Mouse (Mus musculus): Measurements from ENCODE around the gene Snph. TPM values are rescaled to one million over a fixed set of nuclear protein-coding genes. Genes with fewer than 3 reads are reported as not detected.
A peak's percentile ranks its signal among the peaks of the same experiment; 100 is the strongest.

Gene Snph
- total RNA-seq, 2 experiments from 2014 or later: 293 to 301 TPM

DNA sequence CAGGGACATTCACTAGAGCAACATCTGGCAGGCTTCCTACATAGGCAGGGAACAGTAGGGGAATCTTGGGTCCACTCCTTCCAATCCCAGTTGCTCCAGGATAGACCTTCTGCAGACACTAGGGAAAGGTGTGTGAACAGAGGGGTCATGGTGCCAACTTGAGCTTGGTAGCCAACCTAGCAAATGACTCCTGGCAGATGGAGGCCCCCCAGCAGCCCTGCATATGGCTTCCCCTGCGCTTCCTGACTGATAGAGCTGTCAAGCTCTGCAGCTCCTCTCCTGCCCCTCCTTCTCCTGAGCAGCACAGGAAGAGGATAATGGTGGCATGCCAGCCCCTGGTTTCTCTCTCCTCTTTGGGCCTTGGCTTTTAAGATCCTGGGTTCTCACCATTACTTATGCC lies 24.0 kb downstream of the Snph start:
- intact Hi-C loops (cut with DNase I): no loop called here
- DNase-seq (ENCODE audit: low spot score in 2 of 2): no peak

GRCm38 (mm10) chr2:151605437-151605987 lies 26.9 kb downstream of the Snph start:
- DNase-seq (ENCODE audit: low spot score in 2 of 2): peak; percentile 74 to 92
- intact Hi-C loops (cut with DNase I): no loop called here

- intact Hi-C loops (cut with DNase I): loop anchor here (2.0 kb wide), 1 partner anchor 27 kb away; no protein-coding TSS in a partner anchor
- DNase-seq (ENCODE audit: low spot score in 2 of 2): peak in 1 of 2 experiments; percentile 57
Observed at GRCm38 (mm10) chr2:151603630-151604029, 28.8 kb downstream of the Snph start.

DNA sequence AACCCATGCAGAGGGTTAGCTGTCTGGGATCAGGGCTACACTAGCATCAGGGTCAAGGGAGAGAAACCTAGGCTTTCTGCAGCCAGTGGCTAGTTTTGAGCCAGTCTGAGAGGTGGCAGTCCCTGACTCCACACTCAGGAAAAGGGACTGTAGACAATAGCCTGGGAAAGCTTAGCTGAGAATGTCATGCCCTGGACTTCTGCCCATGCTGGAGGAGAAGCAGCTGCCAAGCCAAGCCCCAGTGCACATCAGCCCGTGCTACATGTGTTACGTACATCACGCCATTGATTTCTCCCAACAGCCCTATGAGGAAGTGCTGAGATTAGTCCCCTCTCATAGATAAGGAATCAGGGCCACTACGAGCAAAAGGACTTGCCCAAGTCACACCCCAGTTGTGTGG lies 30.3 kb downstream of the Snph start:
- intact Hi-C loops (cut with DNase I): loop anchor here (2.0 kb wide), 1 partner anchor 29 kb away; no protein-coding TSS in a partner anchor
- no peak for DNase-seq (ENCODE audit: low spot score in 2 of 2)

DNA sequence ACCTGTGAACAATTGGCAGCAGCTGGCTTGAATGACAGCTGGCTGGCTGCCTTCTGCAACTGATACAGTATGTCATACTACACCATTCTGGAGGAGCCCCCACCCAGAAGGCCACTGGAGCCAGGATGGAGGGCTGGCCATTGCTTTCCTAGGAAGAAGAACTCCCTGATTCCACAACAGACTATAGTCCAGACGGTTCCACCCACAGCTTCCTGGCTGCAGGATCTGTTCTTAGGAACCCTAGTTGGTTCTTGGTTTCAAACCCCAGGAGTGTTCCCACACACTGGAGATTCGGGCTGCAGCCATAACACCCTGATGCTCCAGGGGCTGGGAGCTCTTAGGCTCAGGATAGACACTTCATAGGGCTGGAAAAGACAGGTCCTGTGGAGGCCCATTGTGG lies 34.3 kb downstream of the Snph start:
- DNase-seq (ENCODE audit: low spot score in 2 of 2): peak in 1 of 2 experiments; percentile 87
- intact Hi-C loops (cut with DNase I): no loop called here

DNA sequence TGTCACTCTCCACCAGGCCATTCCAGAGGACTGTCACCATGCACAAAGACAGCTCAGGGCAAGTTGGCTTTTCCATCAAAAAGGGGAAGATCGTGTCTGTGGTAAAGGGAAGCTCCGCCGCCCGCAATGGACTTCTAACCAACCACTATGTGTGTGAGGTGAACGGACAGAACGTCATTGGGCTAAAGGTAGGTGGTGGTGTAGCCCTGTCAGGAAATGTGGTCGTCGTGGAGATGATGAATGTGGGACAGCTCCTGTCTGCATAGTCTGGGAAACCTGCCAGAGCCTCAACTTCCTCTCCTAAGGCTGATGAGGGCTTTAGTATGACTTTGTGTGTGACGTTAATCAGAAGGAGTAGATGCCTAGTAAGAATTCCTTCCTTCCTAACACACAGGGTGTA lies 45.1 kb downstream of the Snph start:
- intact Hi-C loops (cut with DNase I): no loop called here
- DNase-seq (ENCODE audit: low spot score in 2 of 2): peak in 1 of 2 experiments; percentile 48

GRCm38 (mm10) chr2:151586807-151587206 lies 45.6 kb downstream of the Snph start:
- intact Hi-C loops (cut with DNase I): no loop called here
- no peak for DNase-seq (ENCODE audit: low spot score in 2 of 2)

DNA sequence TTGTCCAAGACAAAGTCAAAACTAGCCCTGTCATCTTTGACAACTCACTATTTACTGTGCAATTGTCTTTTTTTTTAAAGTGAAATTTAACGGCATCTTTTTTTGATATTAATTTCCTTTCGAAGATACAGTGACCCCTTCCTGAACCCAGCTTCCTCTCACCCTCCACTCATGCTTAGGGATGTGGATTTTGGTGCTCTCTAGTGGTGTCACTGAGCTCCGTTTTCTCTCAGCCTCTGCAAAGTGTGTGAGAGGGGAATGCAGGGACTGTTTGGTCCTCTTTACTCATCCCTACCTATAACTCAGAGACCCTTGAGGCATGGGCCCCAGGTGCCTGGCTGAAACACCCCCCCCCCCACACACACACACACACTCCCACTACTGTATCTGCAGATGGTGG lies 46.5 kb downstream of the Snph start:
- DNase-seq (ENCODE audit: low spot score in 2 of 2): no peak
- intact Hi-C loops (cut with DNase I): no loop called here

GRCm38 (mm10) chr2:151580945-151581344 lies 51.4 kb downstream of the Snph start:
- intact Hi-C loops (cut with DNase I): no loop called here
- no peak for DNase-seq (ENCODE audit: low spot score in 2 of 2)

DNA sequence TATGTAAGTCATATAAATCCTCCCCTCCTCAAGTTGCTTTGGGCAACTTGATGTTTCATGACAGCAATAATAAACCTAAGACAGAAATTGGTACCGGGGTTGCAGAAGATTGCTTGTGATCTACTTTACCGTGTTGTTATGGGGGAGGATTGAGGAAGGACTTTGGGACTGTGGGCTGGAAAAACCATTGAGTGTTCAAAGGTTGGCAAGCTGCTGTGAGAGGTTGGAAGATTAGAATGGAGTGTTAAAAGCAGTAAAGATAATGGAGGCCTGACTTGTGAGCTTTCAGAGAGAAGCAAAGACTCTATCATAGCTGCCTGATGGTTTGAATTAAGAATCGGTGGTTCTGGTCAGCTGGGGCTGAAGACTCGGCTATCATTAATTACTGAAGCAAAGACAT lies 53.2 kb downstream of the Snph start:
- intact Hi-C loops (cut with DNase I): loop anchor here (5.0 kb wide), 1 partner anchor 38 kb away; no protein-coding TSS in a partner anchor
- no peak for DNase-seq (ENCODE audit: low spot score in 2 of 2)

DNA sequence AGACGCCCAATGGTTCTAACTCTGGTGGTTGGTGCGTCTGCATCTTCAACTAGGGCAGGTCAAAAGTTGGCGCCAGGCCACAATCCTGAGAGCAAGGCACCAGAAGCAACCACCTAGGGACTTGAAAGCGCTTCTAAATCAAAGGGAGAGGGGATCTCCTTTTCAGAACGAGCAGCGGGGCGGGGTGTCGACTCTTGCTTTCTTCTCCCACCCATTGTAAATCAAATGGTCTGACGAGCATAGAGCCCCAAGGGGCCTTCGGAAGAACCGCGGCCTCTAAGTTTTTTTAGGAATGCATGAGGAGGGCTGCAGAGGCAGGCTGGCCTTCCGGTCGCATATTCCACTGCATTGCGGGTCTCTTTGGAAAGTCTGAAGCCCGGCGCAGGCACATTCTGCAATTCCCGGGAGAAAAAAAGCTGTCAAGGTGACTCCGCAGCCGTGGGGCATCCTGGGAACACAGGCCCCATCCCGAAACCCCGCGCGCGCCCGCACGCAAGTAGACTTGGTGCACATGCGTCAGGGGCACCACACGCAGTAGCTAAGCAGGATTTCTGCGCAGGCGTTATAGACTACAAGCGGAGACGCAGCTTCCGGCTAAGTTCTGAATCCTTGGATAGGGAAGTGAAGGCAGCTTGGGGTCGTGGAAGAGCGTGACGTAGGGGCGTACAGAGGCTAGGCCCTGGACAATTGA lies 56.5 kb downstream of the Snph start:
- DNase-seq (ENCODE audit: low spot score in 2 of 2): peak; percentile 92 to 98
- intact Hi-C loops (cut with DNase I): loop anchor here (1.0 to 5.0 kb wide), 5 partner anchors 33 to 106 kb away; partner anchors contain the start of genes Fkbp1a and Snph

- intact Hi-C loops (cut with DNase I): loop anchor here (1.0 to 5.0 kb wide), 5 partner anchors 32 to 107 kb away; partner anchors contain the start of genes Fkbp1a and Snph
- peak in 1 of 2 experiments; percentile 46 for DNase-seq (ENCODE audit: low spot score in 2 of 2)
Observed at GRCm38 (mm10) chr2:151575119-151575698, 57.2 kb downstream of the Snph start.

- intact Hi-C loops (cut with DNase I): loop anchor here (1.0 to 5.0 kb wide), 5 partner anchors 32 to 108 kb away; partner anchors contain the start of genes Fkbp1a and Snph
- peak; percentile 69 to 93 for DNase-seq (ENCODE audit: low spot score in 2 of 2)
Observed at GRCm38 (mm10) chr2:151574607-151575006, 57.8 kb downstream of the Snph start.

DNA sequence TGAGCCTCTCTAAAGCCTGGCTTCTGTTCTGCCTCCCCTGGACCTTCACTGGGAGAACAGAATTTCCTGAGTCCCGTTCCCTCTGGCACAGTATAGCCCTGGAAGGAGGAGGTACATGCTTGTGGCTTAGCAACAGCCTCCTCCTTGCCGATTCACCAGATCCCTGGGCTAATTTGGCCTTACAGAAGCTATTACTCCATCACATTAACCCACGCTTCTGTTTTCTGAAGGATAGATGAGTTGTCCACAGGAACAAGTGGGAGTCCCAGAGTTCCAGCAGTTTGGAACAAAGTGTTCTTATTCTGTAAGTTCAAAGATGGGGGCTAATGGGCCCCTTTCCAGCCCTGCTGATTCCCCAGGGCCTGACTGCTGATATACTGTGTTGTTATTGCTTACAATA lies 58.7 kb downstream of the Snph start:
- peak in 1 of 2 experiments; percentile 81 for DNase-seq (ENCODE audit: low spot score in 2 of 2)
- intact Hi-C loops (cut with DNase I): loop anchor here (2.0 kb wide), 3 partner anchors 31 to 59 kb away; partner anchors contain the start of genes Fkbp1a and Snph

- intact Hi-C loops (cut with DNase I): no loop called here
- DNase-seq (ENCODE audit: low spot score in 2 of 2): no peak
Observed at GRCm38 (mm10) chr2:151571873-151572700, 60.3 kb downstream of the Snph start, which contains the start of gene Sdcbp2. TSS of gene Sdcbp2 (plus strand) at chr2:151572622.

DNA sequence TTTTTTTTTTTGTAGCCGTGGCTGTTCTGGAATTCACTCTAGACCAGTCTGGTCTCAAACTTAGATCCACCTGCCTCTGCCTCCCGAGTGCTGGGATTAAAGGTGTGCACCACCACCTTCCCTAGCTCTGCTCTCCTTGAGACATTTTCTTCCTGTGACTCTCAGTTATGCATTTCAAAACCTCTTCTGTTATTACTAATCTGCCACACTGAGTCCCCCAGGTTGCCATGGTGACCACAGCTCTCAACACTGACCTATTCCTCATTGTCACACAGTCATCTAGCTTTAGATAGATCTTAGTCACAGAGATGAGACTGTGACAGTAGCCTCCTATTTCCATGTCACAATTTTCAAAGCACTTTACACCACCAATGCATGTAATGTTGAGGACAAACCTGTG lies 62.9 kb downstream of the Snph start:
- DNase-seq (ENCODE audit: low spot score in 2 of 2): no peak
- intact Hi-C loops (cut with DNase I): no loop called here

DNA sequence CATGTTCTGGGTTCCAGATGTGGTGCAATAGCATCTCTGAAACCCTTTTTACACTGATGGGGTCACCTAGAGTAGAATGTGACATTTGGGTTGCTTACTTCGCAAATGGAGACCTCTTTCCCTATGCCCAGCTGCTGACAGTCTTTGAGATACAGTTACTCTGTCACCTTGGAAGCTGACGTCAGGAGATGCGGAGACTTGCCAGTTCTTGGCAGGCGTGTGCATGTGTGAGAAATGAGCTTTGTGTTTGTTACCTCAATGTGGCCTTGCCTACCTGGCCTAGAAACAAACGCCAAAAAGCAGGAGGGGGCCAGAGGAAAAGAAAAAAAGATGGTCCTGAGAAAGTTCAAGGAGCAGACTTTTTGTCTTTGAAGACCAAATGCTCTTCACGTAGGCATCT lies 65.5 kb downstream of the Snph start:
- no peak for DNase-seq (ENCODE audit: low spot score in 2 of 2)
- intact Hi-C loops (cut with DNase I): no loop called here

DNA sequence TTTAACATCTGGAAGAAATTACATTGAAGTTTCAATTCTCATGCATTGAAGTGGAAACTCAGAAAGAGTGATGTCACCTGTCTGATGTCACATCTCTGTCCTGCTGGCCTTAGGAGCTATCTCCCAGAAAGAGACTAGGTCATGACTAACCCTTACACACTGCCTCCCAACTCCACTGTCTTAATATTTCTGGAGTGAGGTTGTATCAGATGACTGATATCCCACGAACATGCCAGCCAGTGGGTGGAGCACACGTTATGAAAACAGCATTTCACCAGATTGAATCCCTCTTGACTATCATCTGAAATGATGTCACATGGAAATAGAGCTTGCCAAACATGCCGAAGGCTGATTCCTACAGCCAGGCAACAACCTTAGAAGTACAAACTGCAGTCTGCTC lies 67.4 kb downstream of the Snph start:
- intact Hi-C loops (cut with DNase I): loop anchor here (5.0 kb wide), 1 partner anchor 117 kb away; no protein-coding TSS in a partner anchor
- no peak for DNase-seq (ENCODE audit: low spot score in 2 of 2)

GRCm38 (mm10) chr2:151564006-151564405 lies 68.4 kb downstream of the Snph start:
- intact Hi-C loops (cut with DNase I): loop anchor here (5.0 kb wide), 1 partner anchor 118 kb away; no protein-coding TSS in a partner anchor
- DNase-seq (ENCODE audit: low spot score in 2 of 2): no peak

Measured in left cerebral cortex, postnatal 25 days (tissue).